Mouse (Mus musculus): ENCODE data around the gene Slc35f2. TPM values are rescaled to one million over a fixed set of nuclear protein-coding genes. Genes with fewer than 3 reads are reported as not detected.

Slc35f2 gene
- polyA plus RNA-seq (2011; ENCODE audit: insufficient read depth, insufficient read length, low read depth, missing spikeins), result 52.8 and 53.7 TPM in 2 replicates

DNA sequence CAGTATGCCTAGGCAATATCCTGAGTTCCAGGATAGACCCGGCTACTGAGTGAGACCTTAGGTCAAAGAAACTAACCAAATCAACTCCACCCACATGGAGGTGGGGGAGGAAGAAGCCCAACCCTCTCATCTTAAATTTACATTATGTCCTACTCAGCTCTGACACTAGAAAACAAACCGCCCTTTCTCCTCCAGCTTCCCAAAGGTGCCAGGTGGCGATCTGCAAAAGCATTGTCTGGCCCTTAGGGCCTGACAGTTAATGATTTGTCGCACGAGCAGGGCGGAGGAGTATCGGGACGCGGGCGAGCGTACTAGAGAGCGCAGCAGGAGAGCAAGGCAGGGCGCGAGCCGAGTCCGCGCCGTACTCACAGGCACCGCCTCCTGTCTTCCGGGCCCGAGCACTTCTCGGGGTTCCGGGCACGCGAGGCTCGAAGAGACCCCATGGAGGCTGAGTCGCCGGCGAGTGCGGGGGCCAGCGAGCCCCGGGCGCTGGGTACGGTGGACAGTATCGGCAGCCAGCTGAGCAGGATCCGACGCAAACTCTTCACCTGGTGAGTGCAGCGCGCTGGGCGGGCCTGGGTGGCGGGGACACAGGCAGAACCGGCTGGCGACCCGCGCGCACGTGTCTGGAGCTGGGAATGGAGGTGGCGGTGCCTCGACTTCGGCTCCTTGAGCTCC lies at the start of gene Slc35f2:
Gene Slc35f2, plus strand, starts transcription at position 195 of the 678 bp plus-strand sequence.
- H3K36me3 ChIP-seq (ENCODE audit: control insufficient read depth, insufficient read depth, low read length, poor library complexity, severe bottlenecking), result no peaks in the 10 kb centered on the region; the same call in 1 of the 2 replicates
- peak within 1 kb of the TSS; percentile 86 for H3K27ac ChIP-seq (ENCODE audit: insufficient read depth, low read length)
- peak within 1 kb of the TSS; percentile 75 for H3K9ac ChIP-seq (ENCODE audit: low read depth, poor library complexity, severe bottlenecking)
- TF ChIP-seq POLR2A (IDR thresholded peaks at IDR 0.05; ENCODE audit: insufficient read depth, low read length) (no peak), EP300 (IDR thresholded peaks at IDR 0.05; ENCODE audit: insufficient read depth, low read depth, low read length) (peak; percentile 84)
- no peaks in the 10 kb centered on the region for H3K27me3 ChIP-seq (ENCODE audit: control insufficient read depth, insufficient read depth, low read length, poor library complexity, severe bottlenecking)
- H3K4me1 ChIP-seq (ENCODE audit: control insufficient read depth, insufficient read depth, low read length), result peaks cover 3% of the 10 kb centered on the region
- H3K9me3 ChIP-seq (replicated peaks; ENCODE audit: control insufficient read depth, insufficient read depth, low read length, poor library complexity, severe bottlenecking), result no peaks in the 10 kb centered on the region
- H3K4me3 ChIP-seq (ENCODE audit: low read depth, low read length), result peak within 1 kb of the TSS; percentile 79

DNA sequence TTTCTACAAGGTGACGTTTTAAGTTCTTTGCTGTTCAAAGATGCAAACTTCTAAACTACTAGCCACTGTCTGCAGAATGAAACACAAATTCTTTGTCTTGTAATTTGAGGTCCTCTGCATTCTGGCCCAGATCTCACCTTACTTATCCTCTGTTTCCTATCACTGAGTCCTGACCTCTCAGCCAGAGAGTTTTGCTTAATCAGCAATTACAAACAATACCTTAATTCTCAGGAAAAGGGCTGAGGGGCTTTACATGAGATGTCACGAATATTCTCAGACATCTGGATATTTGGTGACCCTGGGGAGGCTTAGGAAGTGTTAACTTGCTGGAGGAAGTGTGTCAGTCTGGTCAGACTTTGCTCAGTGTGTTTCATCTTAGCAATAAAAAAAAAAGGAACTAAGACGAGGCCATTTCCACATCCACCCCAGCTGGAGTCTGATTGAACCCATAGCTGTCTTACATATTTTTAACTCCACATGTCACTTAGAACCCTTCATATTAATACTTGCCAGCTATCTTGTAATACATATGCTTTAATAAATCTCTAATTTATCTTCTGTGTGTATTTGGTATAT lies 30.4 kb upstream of the Slc35f2 start:
- H3K9ac ChIP-seq (ENCODE audit: low read depth, poor library complexity, severe bottlenecking), result no peak overlapping the region
- TF ChIP-seq CTCF (IDR thresholded peaks at IDR 0.05; ENCODE audit: low read depth, low read length) (no peak), POLR2A (IDR thresholded peaks at IDR 0.05; ENCODE audit: insufficient read depth, low read length) (no peak), EP300 (IDR thresholded peaks at IDR 0.05; ENCODE audit: insufficient read depth, low read depth, low read length) (no peak)

DNA sequence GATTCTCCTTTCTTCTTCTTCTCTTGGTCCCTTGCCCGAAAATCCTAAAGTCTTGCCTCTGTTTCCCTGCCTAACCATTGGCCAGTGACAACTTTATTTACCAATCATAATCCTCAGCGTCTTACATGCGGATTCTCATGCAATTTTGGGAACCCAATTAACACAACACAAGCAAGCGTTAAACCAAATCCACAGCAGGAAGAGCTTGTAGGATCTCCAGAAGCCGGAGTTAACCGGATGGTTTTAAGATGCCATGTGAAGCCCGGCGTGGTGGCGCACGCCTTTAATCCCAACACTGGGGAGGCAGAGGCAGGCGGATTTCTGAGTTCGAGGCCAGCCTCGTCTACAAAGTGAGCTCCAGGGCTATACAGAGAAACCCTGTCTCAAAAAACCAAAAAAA lies 20.9 kb upstream of the Slc35f2 start:
- no peak overlapping the region for H3K9ac ChIP-seq (ENCODE audit: low read depth, poor library complexity, severe bottlenecking)
- no peak overlapping the region for H3K4me3 ChIP-seq (ENCODE audit: low read depth, low read length)
- no peak for TF ChIP-seq CTCF (IDR thresholded peaks at IDR 0.05; ENCODE audit: low read depth, low read length)
- no peak for TF ChIP-seq EP300 (IDR thresholded peaks at IDR 0.05; ENCODE audit: insufficient read depth, low read depth, low read length)
- no peak for TF ChIP-seq POLR2A (IDR thresholded peaks at IDR 0.05; ENCODE audit: insufficient read depth, low read length)
- H3K27me3 ChIP-seq (ENCODE audit: control insufficient read depth, insufficient read depth, low read length, poor library complexity, severe bottlenecking), result no peaks in the 10 kb centered on the region
- H3K9me3 ChIP-seq (replicated peaks; ENCODE audit: control insufficient read depth, insufficient read depth, low read length, poor library complexity, severe bottlenecking), result peaks cover 7% of the 10 kb centered on the region
- H3K27ac ChIP-seq (ENCODE audit: insufficient read depth, low read length), result no peak overlapping the region
- no peaks in the 10 kb centered on the region for H3K36me3 ChIP-seq (ENCODE audit: control insufficient read depth, insufficient read depth, low read length, poor library complexity, severe bottlenecking)
- no peaks in the 10 kb centered on the region for H3K4me1 ChIP-seq (ENCODE audit: control insufficient read depth, insufficient read depth, low read length)

More for the DNA sequence above, 30.4 kb upstream of the Slc35f2 start:
- Histone ChIP-seq H3K27ac (ENCODE audit: insufficient read depth, low read length) (no peak overlapping the region), H3K4me1 (ENCODE audit: control insufficient read depth, insufficient read depth, low read length) (no peaks in the 10 kb centered on the region), H3K4me3 (ENCODE audit: low read depth, low read length) (no peak overlapping the region), H3K36me3 (ENCODE audit: control insufficient read depth, insufficient read depth, low read length, poor library complexity, severe bottlenecking) (no peaks in the 10 kb centered on the region), H3K9me3 (replicated peaks; ENCODE audit: control insufficient read depth, insufficient read depth, low read length, poor library complexity, severe bottlenecking) (peaks cover 5% of the 10 kb centered on the region; the same call in 1 of the 2 replicates), H3K27me3 (ENCODE audit: control insufficient read depth, insufficient read depth, low read length, poor library complexity, severe bottlenecking) (no peaks in the 10 kb centered on the region)

DNA sequence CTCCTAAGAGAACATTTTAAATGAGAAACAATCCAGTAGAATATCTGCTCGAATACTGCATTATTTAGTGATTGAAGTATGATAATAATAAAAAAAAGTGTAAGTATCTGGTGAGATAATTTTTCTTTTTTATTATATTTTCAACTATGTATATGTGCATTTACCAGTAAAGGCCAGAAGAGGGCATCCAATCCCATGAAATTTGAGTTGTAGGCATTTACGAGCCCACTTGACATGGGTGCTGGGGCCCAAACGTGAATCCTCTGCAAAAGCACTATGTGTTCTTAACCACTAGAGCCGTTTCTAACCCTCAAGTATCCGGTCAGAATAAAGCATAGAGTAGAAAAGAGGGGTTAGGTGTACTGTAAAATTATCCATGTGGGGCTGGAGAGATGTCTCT lies 20.4 kb upstream of the Slc35f2 start:
- TF ChIP-seq CTCF (IDR thresholded peaks at IDR 0.05; ENCODE audit: low read depth, low read length) (peak; percentile 5), EP300 (IDR thresholded peaks at IDR 0.05; ENCODE audit: insufficient read depth, low read depth, low read length) (no peak)
- no peaks in the 10 kb centered on the region for H3K36me3 ChIP-seq (ENCODE audit: control insufficient read depth, insufficient read depth, low read length, poor library complexity, severe bottlenecking)
- no peak overlapping the region for H3K27ac ChIP-seq (ENCODE audit: insufficient read depth, low read length)
- H3K9ac ChIP-seq (ENCODE audit: low read depth, poor library complexity, severe bottlenecking), result no peak overlapping the region
- H3K4me1 ChIP-seq (ENCODE audit: control insufficient read depth, insufficient read depth, low read length), result no peaks in the 10 kb centered on the region
- no peak overlapping the region for H3K4me3 ChIP-seq (ENCODE audit: low read depth, low read length)
- H3K9me3 ChIP-seq (replicated peaks; ENCODE audit: control insufficient read depth, insufficient read depth, low read length, poor library complexity, severe bottlenecking), result peaks cover 2% of the 10 kb centered on the region
- no peaks in the 10 kb centered on the region for H3K27me3 ChIP-seq (ENCODE audit: control insufficient read depth, insufficient read depth, low read length, poor library complexity, severe bottlenecking)

DNA sequence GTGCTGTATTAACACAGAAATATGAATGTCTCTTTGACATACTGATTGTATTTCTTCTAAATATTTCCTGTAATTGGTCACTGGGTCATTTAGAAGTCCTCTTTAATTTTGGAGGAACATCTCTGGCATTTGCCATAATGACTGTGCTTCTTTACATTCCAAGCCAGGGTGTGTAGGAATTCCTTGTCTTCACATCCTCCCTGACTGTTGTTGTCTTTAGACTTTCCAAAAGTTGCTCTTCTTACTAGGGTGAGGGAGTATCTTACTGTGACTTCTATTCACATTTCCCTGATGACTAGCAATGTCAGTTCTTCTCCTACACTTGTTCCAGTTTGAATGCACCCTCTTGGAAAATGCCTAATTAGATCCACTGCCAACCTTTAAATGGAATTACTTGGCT lies 16.5 kb upstream of the Slc35f2 start:
- peak overlapping the region; percentile 87 for H3K27ac ChIP-seq (ENCODE audit: insufficient read depth, low read length)
- peaks cover 1% of the 10 kb centered on the region for H3K4me1 ChIP-seq (ENCODE audit: control insufficient read depth, insufficient read depth, low read length)
- no peak overlapping the region for H3K9ac ChIP-seq (ENCODE audit: low read depth, poor library complexity, severe bottlenecking)
- H3K9me3 ChIP-seq (replicated peaks; ENCODE audit: control insufficient read depth, insufficient read depth, low read length, poor library complexity, severe bottlenecking), result no peaks in the 10 kb centered on the region
- H3K4me3 ChIP-seq (ENCODE audit: low read depth, low read length), result no peak overlapping the region
- H3K27me3 ChIP-seq (ENCODE audit: control insufficient read depth, insufficient read depth, low read length, poor library complexity, severe bottlenecking), result no peaks in the 10 kb centered on the region
- no peaks in the 10 kb centered on the region for H3K36me3 ChIP-seq (ENCODE audit: control insufficient read depth, insufficient read depth, low read length, poor library complexity, severe bottlenecking)
- TF ChIP-seq EP300 (IDR thresholded peaks at IDR 0.05; ENCODE audit: insufficient read depth, low read depth, low read length) (no peak), POLR2A (IDR thresholded peaks at IDR 0.05; ENCODE audit: insufficient read depth, low read length) (no peak), CTCF (IDR thresholded peaks at IDR 0.05; ENCODE audit: low read depth, low read length) (no peak)

DNA sequence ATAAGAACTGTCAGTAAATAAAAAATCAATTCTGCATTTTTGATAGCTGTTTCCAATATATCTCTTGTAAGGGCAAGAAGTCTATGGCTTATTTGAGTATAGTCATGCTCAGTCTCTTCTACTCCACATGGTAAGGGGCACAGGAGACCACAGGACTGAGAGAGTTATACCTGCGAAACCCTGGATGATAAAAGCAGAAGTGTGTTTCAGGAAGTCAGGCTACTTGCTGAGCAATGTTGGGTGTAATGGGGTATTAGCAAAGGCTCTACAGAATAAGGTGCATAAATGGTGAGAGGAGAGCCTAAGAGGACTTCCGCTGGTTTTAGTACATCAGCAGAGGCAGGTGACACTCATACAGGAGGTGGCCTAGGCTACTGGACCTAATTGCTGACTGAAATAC lies 13.2 kb upstream of the Slc35f2 start:
- Histone ChIP-seq H3K4me1 (ENCODE audit: control insufficient read depth, insufficient read depth, low read length) (peaks cover 1% of the 10 kb centered on the region), H3K4me3 (ENCODE audit: low read depth, low read length) (peak overlapping the region; percentile 14; the same call in 1 of the 2 replicates), H3K27ac (ENCODE audit: insufficient read depth, low read length) (peak overlapping the region; percentile 97), H3K36me3 (ENCODE audit: control insufficient read depth, insufficient read depth, low read length, poor library complexity, severe bottlenecking) (peaks cover 3% of the 10 kb centered on the region; the same call in 1 of the 2 replicates), H3K9ac (ENCODE audit: low read depth, poor library complexity, severe bottlenecking) (peak overlapping the region; percentile 56), H3K27me3 (ENCODE audit: control insufficient read depth, insufficient read depth, low read length, poor library complexity, severe bottlenecking) (no peaks in the 10 kb centered on the region), H3K9me3 (replicated peaks; ENCODE audit: control insufficient read depth, insufficient read depth, low read length, poor library complexity, severe bottlenecking) (no peaks in the 10 kb centered on the region)
- TF ChIP-seq POLR2A (IDR thresholded peaks at IDR 0.05; ENCODE audit: insufficient read depth, low read length) (no peak), EP300 (IDR thresholded peaks at IDR 0.05; ENCODE audit: insufficient read depth, low read depth, low read length) (no peak), CTCF (IDR thresholded peaks at IDR 0.05; ENCODE audit: low read depth, low read length) (no peak)
